Mouse (Mus musculus) stomach, embryonic 14.5 days (tissue): ENCODE data around the gene Kif26a. TPM values are rescaled to one million over a fixed set of nuclear protein-coding genes. Genes with fewer than 3 reads are reported as not detected.

Experiments used
- ATAC-seq: fragments of 200-750 bp; cut with Nextera tagmentation; 2 replicates; pipeline ENCODE4 v1.8.0; 2017; ENCODE audit warnings: low read depth, moderate TSS enrichment; ENCODE audit not compliant: insufficient number of reproducible peaks, insufficient read depth, low FRiP score
- H3K27ac ChIP-seq: fragments of 300-500 bp; sonication (generic); 2 replicates; pipeline ENCODE4 v1.5.1; 2014; ENCODE audit warnings: mild to moderate bottlenecking, low read length, moderate library complexity, mixed read lengths
- H3K27me3 ChIP-seq: fragments of 300-500 bp; sonication (generic); 2 replicates; pipeline ENCODE4 v1.6.1; 2014; ENCODE audit warnings: low read length, control low read depth, mixed read lengths; ENCODE audit not compliant: control insufficient read depth, insufficient read depth
- H3K36me3 ChIP-seq: fragments of 300-500 bp; sonication (generic); 2 replicates; pipeline ENCODE4 v1.6.1; 2014; ENCODE audit warnings: mild to moderate bottlenecking, control low read depth, low read length, moderate library complexity, mixed read lengths; ENCODE audit not compliant: control insufficient read depth, insufficient read depth
- H3K4me1 ChIP-seq: fragments of 300-500 bp; sonication (generic); 2 replicates; pipeline ENCODE4 v1.6.1; 2014; ENCODE audit warnings: low read length, control low read depth, mixed read lengths; ENCODE audit not compliant: control insufficient read depth, insufficient read depth
- H3K4me2 ChIP-seq: fragments of 300-500 bp; sonication (generic); replicated peaks from 2 replicates; pipeline ENCODE4 v1.6.1; 2014; ENCODE audit warnings: low read depth, low read length, control low read depth
- H3K4me3 ChIP-seq: fragments of 300-500 bp; sonication (generic); 2 replicates; pipeline ENCODE4 v1.5.1; 2014; ENCODE audit warnings: low read depth, low read length, control low read depth
- H3K9ac ChIP-seq: fragments of 300-500 bp; sonication (generic); replicated peaks from 2 replicates; pipeline ENCODE4 v1.6.1; 2014; ENCODE audit warnings: low read depth, mild to moderate bottlenecking, control low read depth, low read length, moderate library complexity, mixed read lengths
- H3K9me3 ChIP-seq: fragments of 300-500 bp; sonication (generic); 2 replicates; pipeline ENCODE4 v1.6.1; 2016; ENCODE audit warnings: low read depth, low read length, control low read depth; ENCODE audit not compliant: control insufficient read depth
- WGBS: fragments of 180-500 bp; shearing (Covaris S2); extraction: QIAGEN DNeasy Blood & Tissue Kit; methylation state at CpG from one replicate; pipeline ENCODE4 v1.1.7; 2014; 5-methylcytosine and 5-hydroxymethylcytosine counted together
- polyA plus RNA-seq: library from polyadenylated mRNA; unstranded; fragments of >200 nt; fragmentation: Nextera tagmentation; extraction: Ambion mirVana; gene quantifications from 2 replicates; pipeline ENCODE4 v1.2.1, GENCODE M21; 2014

The Kif26a gene
- polyA plus RNA-seq, 1 experiment from 2014 or later: 2.9 TPM

DNA sequence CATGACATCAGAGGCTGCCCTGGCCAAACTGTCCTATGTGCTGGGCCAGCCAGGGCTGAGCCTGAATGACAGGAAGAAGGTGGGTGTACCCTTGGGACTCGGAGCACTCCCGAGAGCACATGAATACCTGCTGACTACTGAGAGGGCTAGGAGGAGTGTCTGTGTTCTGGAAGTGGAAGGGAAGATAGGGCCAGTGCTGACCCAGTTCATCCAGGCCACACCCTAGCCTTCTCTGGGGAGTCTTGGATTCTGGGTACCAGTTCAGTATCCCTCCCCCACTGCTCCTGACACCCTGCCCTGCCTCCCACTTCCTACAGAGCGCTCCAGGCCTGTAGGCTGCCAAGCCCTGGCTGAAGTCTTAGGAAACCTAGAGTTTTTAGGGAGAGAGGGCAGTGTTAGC, 24.8 kb upstream of the Kif26a start:
- Histone ChIP-seq H3K4me3 (no peak overlapping the region), H3K4me2 (no peak overlapping the region), H3K27me3 (no peaks in the 10 kb centered on the region), H3K9me3 (no peaks in the 10 kb centered on the region), H3K27ac (no peak overlapping the region), H3K36me3 (no peaks in the 10 kb centered on the region), H3K4me1 (0 out of 2 replicates have a peak, but pooled peaks cover 2% of the 10 kb centered on the region), H3K9ac (no peak overlapping the region)
- ATAC-seq: no peak
- 76% methylated on average over 3 of the region's 3 CpGs for WGBS

DNA sequence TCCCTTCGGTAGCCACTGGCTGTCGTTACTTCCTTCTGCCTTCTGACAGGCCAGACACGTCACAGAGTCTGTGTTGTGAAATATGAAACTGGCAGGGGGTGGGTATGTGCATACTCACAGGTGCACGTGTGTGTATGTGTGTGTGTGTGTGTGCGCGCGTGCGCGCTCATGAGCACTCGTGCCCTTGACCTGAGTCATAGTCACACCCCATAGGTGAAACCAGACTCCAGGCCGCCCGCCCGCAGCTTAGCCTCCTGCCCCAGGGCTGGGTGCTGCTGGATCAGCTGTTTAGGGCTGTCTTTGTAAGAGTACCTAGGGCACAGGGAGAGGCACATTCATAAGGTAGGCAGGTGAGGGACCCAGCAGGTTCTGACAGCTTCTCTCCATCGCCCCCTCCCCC, 20.1 kb upstream of the Kif26a start:
- peak; percentile 77 for ATAC-seq

GRCm38 (mm10) chr12:112126931-112127635, 18.9 kb upstream of the Kif26a start:
- H3K27ac ChIP-seq: no peak overlapping the region
- ATAC-seq: no peak
- H3K36me3 ChIP-seq: no peaks in the 10 kb centered on the region
- peaks cover 4% of the 10 kb centered on the region; the same call in 1 of the 2 replicates for H3K4me1 ChIP-seq
- WGBS: 53% methylated on average over 14 of the region's 14 CpGs
- H3K4me2 ChIP-seq: no peak overlapping the region
- no peak overlapping the region for H3K4me3 ChIP-seq
- H3K27me3 ChIP-seq: no peaks in the 10 kb centered on the region
- H3K9me3 ChIP-seq: no peaks in the 10 kb centered on the region
- no peak overlapping the region for H3K9ac ChIP-seq

More for the DNA sequence above, 20.1 kb upstream of the Kif26a start:
- Histone ChIP-seq H3K9me3 (no peaks in the 10 kb centered on the region), H3K4me3 (no peak overlapping the region), H3K4me2 (no peak overlapping the region), H3K27me3 (no peaks in the 10 kb centered on the region), H3K9ac (no peak overlapping the region), H3K4me1 (peaks cover 4% of the 10 kb centered on the region; the same call in 1 of the 2 replicates), H3K36me3 (no peaks in the 10 kb centered on the region), H3K27ac (no peak overlapping the region; the same call in 1 of the 2 replicates)
- WGBS: 54% methylated on average over 14 of the region's 14 CpGs

DNA sequence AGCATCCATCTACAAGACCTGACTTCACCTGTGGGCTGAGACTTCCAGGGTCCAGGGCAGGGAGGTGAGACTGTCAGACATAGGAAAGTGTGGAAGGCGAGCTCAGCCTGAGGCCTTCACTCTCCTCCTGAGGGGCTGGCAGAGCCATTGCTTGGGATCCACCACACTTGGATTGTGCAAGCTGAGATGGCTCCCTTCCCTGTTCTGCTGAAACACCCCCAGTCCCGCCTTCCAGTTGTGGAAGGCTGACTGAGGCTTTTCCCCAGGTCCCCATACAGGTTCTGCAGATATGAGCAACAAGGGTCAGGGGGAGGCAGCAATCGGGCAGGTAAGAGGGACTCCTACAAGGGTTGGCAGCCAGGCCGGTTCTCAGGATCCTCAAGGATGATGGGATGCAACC, 17.5 kb upstream of the Kif26a start:
- no peak for ATAC-seq
- WGBS: 81% methylated on average over 4 of the region's 4 CpGs
- Histone ChIP-seq H3K9ac (no peak overlapping the region), H3K4me3 (no peak overlapping the region), H3K4me2 (no peak overlapping the region), H3K27ac (no peak overlapping the region), H3K27me3 (0 out of 2 replicates have a peak, but pooled peaks cover 2% of the 10 kb centered on the region), H3K36me3 (no peaks in the 10 kb centered on the region), H3K9me3 (no peaks in the 10 kb centered on the region), H3K4me1 (peaks cover 4% of the 10 kb centered on the region; the same call in 1 of the 2 replicates)

DNA sequence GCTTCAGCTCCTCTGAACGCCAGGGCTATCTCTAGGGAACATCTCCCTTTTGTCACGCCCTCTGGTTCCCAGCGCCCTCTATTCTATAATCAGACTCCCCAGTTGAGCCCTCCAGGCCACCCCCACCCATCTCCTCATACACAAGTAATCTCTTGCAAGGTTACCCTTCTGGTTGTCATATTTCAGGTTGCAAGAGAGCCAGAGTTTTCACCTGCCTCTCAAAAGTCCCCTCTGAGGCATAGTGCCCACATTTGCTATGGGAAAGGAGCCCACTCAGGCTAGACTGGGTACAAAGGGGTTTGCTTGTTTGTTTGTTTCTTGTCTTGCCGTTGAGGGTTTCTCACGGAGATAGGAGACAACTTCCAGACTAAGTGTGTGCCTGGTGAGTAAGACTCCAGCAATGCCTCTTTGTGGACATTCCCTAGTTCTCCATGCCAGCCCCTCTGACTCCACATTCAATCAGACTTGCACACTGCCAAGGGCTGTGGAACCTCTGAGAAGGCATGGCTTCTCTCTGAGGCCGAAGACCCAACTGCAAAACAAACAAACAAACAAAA, 16.6 kb upstream of the Kif26a start:
- H3K9me3 ChIP-seq: no peaks in the 10 kb centered on the region
- no peak overlapping the region for H3K4me3 ChIP-seq
- H3K4me1 ChIP-seq: peaks cover 4% of the 10 kb centered on the region; the same call in 1 of the 2 replicates
- 62% methylated on average over 6 of the region's 6 CpGs for WGBS
- no peaks in the 10 kb centered on the region for H3K36me3 ChIP-seq
- ATAC-seq: no peak
- no peak overlapping the region for H3K9ac ChIP-seq
- H3K27me3 ChIP-seq: 0 out of 2 replicates have a peak, but pooled peaks cover 2% of the 10 kb centered on the region
- no peak overlapping the region for H3K4me2 ChIP-seq
- peak overlapping the region; percentile 88 for H3K27ac ChIP-seq

GRCm38 (mm10) chr12:112130161-112130860, 15.7 kb upstream of the Kif26a start:
- peak; percentile 82 for ATAC-seq
- 0 out of 2 replicates have a peak, but pooled peaks cover 2% of the 10 kb centered on the region for H3K27me3 ChIP-seq
- WGBS: under 1% methylated on average over 75 of the region's 79 CpGs
- peaks cover 4% of the 10 kb centered on the region; the same call in 1 of the 2 replicates for H3K4me1 ChIP-seq
- peak overlapping the region; percentile 78 for H3K4me2 ChIP-seq
- peak overlapping the region; percentile 44 for H3K4me3 ChIP-seq
- peak overlapping the region; percentile 43 for H3K9ac ChIP-seq
- H3K36me3 ChIP-seq: no peaks in the 10 kb centered on the region
- no peaks in the 10 kb centered on the region for H3K9me3 ChIP-seq
- peak overlapping the region; percentile 88 for H3K27ac ChIP-seq

- Histone ChIP-seq H3K27me3 (0 out of 2 replicates have a peak, but pooled peaks cover 2% of the 10 kb centered on the region), H3K9me3 (no peaks in the 10 kb centered on the region), H3K36me3 (no peaks in the 10 kb centered on the region), H3K9ac (peak overlapping the region; percentile 43), H3K4me1 (peaks cover 4% of the 10 kb centered on the region; the same call in 1 of the 2 replicates), H3K27ac (0 out of 2 replicates have a peak overlapping the region, but pooled peaks have one; percentile 44), H3K4me2 (peak overlapping the region; percentile 78), H3K4me3 (peak overlapping the region; percentile 44)
- WGBS: 10% methylated on average over 26 of the region's 32 CpGs
- no peak; the same call in 1 of the 2 replicates for ATAC-seq
These were observed 15.1 kb upstream of the Kif26a start for GRCm38 (mm10) chr12:112130957-112131356.

DNA sequence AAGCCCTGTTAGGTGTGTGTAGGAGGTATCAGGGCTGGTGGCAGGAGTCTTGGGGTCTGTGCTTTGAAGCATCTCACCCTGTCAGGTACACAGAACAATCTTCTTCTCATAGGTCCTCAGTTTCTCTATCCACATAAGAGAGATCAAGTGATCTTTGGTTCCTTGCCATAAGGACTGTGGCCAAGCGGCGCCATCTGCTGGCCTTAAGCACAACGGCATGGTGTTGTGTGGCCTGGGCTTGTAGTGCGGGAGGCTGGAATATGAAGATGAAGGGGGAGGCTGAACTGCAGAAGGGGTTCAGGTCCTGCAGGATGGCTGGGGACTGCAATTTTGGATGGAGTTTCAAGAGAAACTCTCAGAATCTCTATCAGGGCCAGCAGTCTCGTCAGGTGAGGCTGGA, 5.8 kb upstream of the Kif26a start:
- Histone ChIP-seq H3K9me3 (no peaks in the 10 kb centered on the region), H3K4me3 (no peak overlapping the region), H3K36me3 (no peaks in the 10 kb centered on the region), H3K4me2 (no peak overlapping the region), H3K27ac (no peak overlapping the region), H3K9ac (no peak overlapping the region), H3K4me1 (0 out of 2 replicates have a peak, but pooled peaks cover 3% of the 10 kb centered on the region), H3K27me3 (peaks cover 35% of the 10 kb centered on the region)
- no peak for ATAC-seq
- WGBS: 11% methylated on average over 5 of the region's 5 CpGs
